Mouse (Mus musculus): ENCODE results near the gene Lcn2. TPM values are rescaled to one million over a fixed set of nuclear protein-coding genes. Genes with fewer than 3 reads are reported as not detected.
A peak's percentile ranks its signal among the peaks of the same experiment; 100 is the strongest.

Lcn2 gene
- polyA plus RNA-seq, 1 experiment from 2014 or later: not detected

DNA sequence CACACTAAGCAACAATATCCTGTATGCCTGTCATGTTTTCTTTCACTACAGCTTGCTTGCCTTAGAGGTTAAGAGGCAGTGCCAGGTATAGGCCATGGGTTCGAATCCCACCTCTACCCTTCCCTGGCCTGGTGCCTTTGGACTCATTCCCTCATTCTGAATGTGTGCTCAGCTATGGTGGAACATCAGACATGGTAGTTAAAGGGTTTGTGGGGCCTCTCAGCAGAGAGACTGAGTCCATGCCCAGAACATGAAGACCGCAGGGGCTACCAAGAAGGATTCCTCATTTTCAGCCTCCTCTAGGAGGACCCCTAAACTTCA, 44.7 kb downstream of the Lcn2 start:
- 0 out of 2 replicates have a peak, but pooled peaks cover under 1% of the 10 kb centered on the region for H3K36me3 ChIP-seq
- peaks cover 20% of the 10 kb centered on the region for H3K27me3 ChIP-seq (ENCODE audit: insufficient read depth, poor library complexity, severe bottlenecking)
- DNase-seq (ENCODE audit: low spot score): no peak
- H3K4me1 ChIP-seq (replicated peaks): peaks cover 16% of the 10 kb centered on the region
- WGBS: 90% methylated on average over 2 of the region's 2 CpGs
- H3K4me3 ChIP-seq: no peak overlapping the region
- H3K27ac ChIP-seq: no peak overlapping the region
- H3K9me3 ChIP-seq: no peaks in the 10 kb centered on the region

DNA sequence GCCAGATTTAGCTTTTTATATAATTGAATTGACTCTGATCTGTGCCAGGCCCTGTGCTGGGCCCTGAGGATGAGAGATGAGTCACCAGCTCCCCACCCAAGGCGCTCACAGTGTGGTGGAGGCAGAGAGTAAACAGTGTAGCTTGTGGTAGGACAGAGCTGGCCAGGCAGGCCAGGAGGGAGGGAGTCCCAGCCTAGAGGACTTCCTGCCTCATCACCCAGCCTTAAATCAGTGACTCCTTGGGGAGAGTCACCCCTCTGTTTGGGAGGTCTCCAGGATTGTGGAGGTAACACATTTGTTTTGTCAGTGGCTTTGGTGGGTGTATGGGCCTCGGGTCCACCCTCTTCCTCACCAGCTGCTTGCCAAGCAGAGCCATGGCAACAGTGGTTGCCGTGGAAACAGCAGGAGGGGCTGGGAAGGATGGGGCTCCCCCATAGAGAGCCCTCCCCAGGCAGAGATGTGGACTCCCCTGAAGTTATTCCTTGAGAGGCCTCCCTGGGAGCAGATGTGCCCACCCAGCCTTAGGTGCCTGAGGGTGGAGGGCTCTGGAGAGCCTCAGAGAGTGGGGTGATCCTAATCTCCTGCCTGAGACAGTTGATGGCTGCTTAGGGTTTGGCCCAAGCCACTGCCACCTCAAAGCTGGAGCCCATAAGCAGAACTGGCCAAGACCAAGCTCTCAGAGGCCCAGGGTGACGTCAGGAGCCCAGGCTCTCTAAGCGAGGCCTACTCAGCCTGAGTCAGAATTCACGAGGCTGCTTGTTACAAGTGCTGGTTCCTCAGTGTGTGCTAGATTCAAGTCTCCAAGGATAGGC, 45.3 kb downstream of the Lcn2 start:
- no peak for DNase-seq (ENCODE audit: low spot score)
- Histone ChIP-seq H3K4me1 (replicated peaks) (peaks cover 16% of the 10 kb centered on the region), H3K36me3 (peaks cover 6% of the 10 kb centered on the region; the same call in 1 of the 2 replicates), H3K27me3 (ENCODE audit: insufficient read depth, poor library complexity, severe bottlenecking) (peaks cover 22% of the 10 kb centered on the region), H3K4me3 (no peak overlapping the region), H3K9me3 (no peaks in the 10 kb centered on the region), H3K27ac (peak overlapping the region; percentile 59; the same call in 1 of the 2 replicates)
- WGBS: 69% methylated on average over 6 of the region's 6 CpGs

DNA sequence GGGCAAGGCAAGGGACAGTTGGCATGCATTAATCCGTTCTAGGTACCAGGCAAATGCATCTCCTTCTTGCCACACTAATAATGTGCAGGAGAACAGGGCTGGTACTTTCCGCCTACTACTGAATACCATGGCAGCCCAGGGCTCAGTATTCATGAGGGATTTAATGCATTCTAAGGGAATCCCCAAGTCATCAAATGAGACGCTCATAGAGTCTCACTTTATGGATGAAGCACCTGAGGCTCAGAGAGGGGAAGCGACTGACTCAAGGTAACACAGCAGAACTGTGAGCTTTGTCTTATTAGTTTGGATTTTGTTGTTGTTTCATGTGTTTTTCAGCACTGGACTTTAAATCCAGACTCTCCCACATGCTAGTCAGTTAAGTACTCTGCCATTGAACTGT, 46.0 kb downstream of the Lcn2 start:
- H3K27ac ChIP-seq: no peak overlapping the region
- no peaks in the 10 kb centered on the region for H3K9me3 ChIP-seq
- 87% methylated on average over 4 of the region's 4 CpGs for WGBS
- H3K27me3 ChIP-seq (ENCODE audit: insufficient read depth, poor library complexity, severe bottlenecking): peaks cover 28% of the 10 kb centered on the region
- peaks cover 16% of the 10 kb centered on the region for H3K4me1 ChIP-seq (replicated peaks)
- H3K36me3 ChIP-seq: peaks cover 9% of the 10 kb centered on the region; the same call in 1 of the 2 replicates
- DNase-seq (ENCODE audit: low spot score): no peak
- no peak overlapping the region for H3K4me3 ChIP-seq

DNA sequence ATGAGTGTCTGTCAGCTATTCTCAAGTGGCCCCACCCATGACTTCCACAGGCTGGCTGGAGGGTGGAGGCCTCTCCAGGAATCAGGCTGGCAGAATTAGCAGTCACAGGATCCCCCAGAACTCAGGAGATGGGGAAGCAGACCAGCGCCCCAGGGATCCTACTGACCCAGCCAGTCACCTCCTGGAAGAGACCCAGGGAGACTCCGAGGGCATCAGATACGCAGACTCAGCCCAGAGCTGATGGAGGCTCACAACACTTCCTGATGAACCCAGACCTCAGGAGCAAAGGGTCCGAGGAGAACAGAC, 46.5 kb downstream of the Lcn2 start:
- 84% methylated on average over 4 of the region's 4 CpGs for WGBS
- peaks cover 9% of the 10 kb centered on the region; the same call in 1 of the 2 replicates for H3K36me3 ChIP-seq
- DNase-seq (ENCODE audit: low spot score): no peak

DNA sequence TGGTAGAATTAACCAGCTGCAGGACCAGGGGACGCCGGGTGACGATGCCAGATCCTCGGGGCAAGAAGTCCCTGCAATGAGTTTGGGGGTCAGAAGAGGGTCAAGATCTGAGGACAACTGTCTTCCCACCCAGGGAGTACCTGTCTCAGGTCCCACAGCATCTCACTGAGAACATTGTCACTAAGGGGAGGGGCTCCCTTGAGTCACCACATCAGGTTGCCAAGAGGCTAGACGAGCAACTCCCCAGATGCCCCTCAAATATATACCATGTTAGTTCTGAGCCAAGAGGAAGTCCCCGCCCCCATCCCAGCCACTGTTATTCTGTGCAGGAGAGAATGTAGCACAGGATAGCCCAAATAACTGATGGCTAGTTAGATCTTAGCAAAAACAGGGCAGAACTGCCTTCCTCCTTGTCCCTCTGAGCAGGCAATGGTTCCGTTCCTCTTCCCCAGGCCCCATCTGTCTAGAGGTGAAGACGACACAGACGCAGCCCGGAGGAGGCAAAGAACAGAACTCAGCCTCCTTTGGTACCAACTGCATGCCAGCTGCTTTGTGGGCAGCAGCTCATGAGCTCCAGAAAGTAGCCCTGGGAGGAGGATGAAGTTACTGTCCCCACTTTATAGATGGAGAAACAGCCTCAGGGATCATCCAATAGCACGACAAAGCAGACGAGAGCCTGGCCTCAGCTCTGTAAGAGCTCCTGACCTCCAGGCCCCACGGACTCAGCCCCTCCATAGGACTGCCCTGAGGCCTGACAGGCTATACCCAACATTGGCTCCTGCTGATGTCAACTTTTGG, 47.0 kb downstream of the Lcn2 start:
- H3K9me3 ChIP-seq: no peaks in the 10 kb centered on the region
- H3K4me1 ChIP-seq (replicated peaks): peaks cover 20% of the 10 kb centered on the region
- no peak overlapping the region for H3K4me3 ChIP-seq
- no peak overlapping the region for H3K27ac ChIP-seq
- WGBS: 84% methylated on average over 13 of the region's 13 CpGs
- peaks cover 11% of the 10 kb centered on the region; the same call in 1 of the 2 replicates for H3K36me3 ChIP-seq
- no peak for DNase-seq (ENCODE audit: low spot score)
- peaks cover 38% of the 10 kb centered on the region for H3K27me3 ChIP-seq (ENCODE audit: insufficient read depth, poor library complexity, severe bottlenecking)

More for the DNA sequence above, 46.5 kb downstream of the Lcn2 start:
- Histone ChIP-seq H3K4me3 (no peak overlapping the region), H3K27me3 (ENCODE audit: insufficient read depth, poor library complexity, severe bottlenecking) (peaks cover 32% of the 10 kb centered on the region), H3K4me1 (replicated peaks) (peaks cover 16% of the 10 kb centered on the region), H3K9me3 (no peaks in the 10 kb centered on the region), H3K27ac (no peak overlapping the region)

DNA sequence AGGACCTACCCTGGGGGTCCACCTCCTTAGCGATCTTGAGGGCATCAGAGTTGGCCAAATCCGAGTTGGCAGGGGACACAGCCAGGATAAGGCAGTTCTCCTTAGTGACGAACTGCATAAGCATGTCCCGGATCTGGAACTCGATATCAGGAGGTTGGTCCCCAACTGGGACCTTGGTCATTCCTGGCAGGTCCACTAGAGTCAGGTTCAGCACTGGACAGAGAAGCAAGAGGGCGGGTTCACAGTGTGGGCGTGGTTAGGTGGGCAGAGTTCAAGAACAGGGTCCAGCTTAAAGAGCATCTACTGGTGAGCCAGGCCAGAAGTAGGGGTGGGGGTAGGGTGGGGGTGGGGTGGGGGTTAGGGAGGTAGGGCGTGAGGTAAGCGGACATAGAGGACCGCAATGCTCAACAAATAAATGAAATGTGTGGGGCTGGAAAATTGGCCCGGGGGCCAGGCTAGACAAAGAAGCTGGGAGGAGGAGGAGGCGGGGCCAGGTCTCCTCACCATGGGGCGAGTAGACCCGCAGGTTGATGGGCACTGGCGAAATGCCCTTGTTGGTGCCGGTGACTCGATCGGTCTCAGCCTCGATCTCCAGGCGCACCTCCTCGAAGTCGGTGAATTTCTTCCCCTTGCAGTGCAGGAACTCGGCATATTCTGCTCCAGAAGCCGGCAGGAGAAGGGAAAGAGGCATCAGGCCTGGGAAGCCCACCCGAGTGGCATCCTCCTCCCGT, 48.0 kb downstream of the Lcn2 start:
- H3K4me1 ChIP-seq (replicated peaks): peaks cover 24% of the 10 kb centered on the region
- no peak overlapping the region for H3K27ac ChIP-seq
- 38% methylated on average over 26 of the region's 26 CpGs for WGBS
- H3K27me3 ChIP-seq (ENCODE audit: insufficient read depth, poor library complexity, severe bottlenecking): peaks cover 47% of the 10 kb centered on the region
- no peaks in the 10 kb centered on the region for H3K9me3 ChIP-seq
- H3K4me3 ChIP-seq: no peak overlapping the region
- peaks cover 21% of the 10 kb centered on the region; the same call in 1 of the 2 replicates for H3K36me3 ChIP-seq
- DNase-seq (ENCODE audit: low spot score): no peak

DNA sequence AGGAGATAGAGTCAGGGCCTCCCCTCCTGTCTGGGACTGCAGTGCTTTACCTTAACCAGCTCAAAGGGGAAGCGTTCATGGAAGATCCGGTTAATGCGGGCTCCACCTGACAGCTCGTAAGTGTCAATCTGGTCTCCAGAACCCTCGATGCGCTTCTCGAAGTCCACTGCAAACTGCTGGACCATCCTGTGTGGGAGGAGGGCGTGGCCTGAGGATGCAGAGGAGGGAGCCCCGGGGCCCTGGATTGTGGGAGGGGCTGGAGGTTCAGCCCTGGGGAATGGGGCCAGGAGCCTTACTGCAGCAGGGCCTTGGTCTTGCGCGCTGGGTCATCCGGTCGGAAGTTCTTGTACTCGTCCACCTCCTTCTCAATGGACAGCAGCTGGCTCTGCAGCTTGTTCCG, 52.2 kb downstream of the Lcn2 start:
- DNase-seq (ENCODE audit: low spot score): no peak
- Histone ChIP-seq H3K4me1 (replicated peaks) (peaks cover 19% of the 10 kb centered on the region), H3K27me3 (ENCODE audit: insufficient read depth, poor library complexity, severe bottlenecking) (peaks cover 59% of the 10 kb centered on the region), H3K4me3 (no peak overlapping the region), H3K36me3 (peaks cover 29% of the 10 kb centered on the region; the same call in 1 of the 2 replicates), H3K9me3 (no peaks in the 10 kb centered on the region), H3K27ac (no peak overlapping the region)
- WGBS: 52% methylated on average over 15 of the region's 15 CpGs

Other genes starting within 250 kb of the Lcn2 start
- gene Prrc2b, start 237.2 kb downstream of the Lcn2 start, polyA plus RNA-seq (2016; fragmentation: Nextera tagmentation; extraction: Ambion mirVana): 55.6 and 68.9 TPM in 2 replicates
- gene Pomt1, start 151.7 kb downstream of the Lcn2 start, polyA plus RNA-seq (2016; fragmentation: Nextera tagmentation; extraction: Ambion mirVana): 27.1 and 27.2 TPM in 2 replicates
- gene Uck1, start 128.1 kb downstream of the Lcn2 start, polyA plus RNA-seq (2016; fragmentation: Nextera tagmentation; extraction: Ambion mirVana): 77.2 and 83.0 TPM in 2 replicates
- 20.2 and 22.6 TPM in 2 replicates for gene Golga2, start 100.9 kb downstream of the Lcn2 start, polyA plus RNA-seq (2016; fragmentation: Nextera tagmentation; extraction: Ambion mirVana)
- 488 and 544 TPM in 2 replicates for gene Swi5, start 100.2 kb downstream of the Lcn2 start, polyA plus RNA-seq (2016; fragmentation: Nextera tagmentation; extraction: Ambion mirVana)
- gene Ciz1, start 35.9 kb downstream of the Lcn2 start, polyA plus RNA-seq (2016; fragmentation: Nextera tagmentation; extraction: Ambion mirVana): 56.3 and 69.4 TPM in 2 replicates
- 12.3 and 17.0 TPM in 2 replicates for gene Dnm1, start 34.9 kb downstream of the Lcn2 start, polyA plus RNA-seq (2016; fragmentation: Nextera tagmentation; extraction: Ambion mirVana)
- 41.4 and 66.7 TPM in 2 replicates for gene 1110008P14Rik, start 6.3 kb downstream of the Lcn2 start, polyA plus RNA-seq (2016; fragmentation: Nextera tagmentation; extraction: Ambion mirVana)
- gene Ptges2, start 7.6 kb upstream of the Lcn2 start, polyA plus RNA-seq (2016; fragmentation: Nextera tagmentation; extraction: Ambion mirVana): 26.3 and 32.3 TPM in 2 replicates
- gene Naif1, start 62.2 kb upstream of the Lcn2 start, polyA plus RNA-seq (2016; fragmentation: Nextera tagmentation; extraction: Ambion mirVana): 6.0 and 6.4 TPM in 2 replicates
- gene Slc25a25, start 63.2 kb upstream of the Lcn2 start, polyA plus RNA-seq (2016; fragmentation: Nextera tagmentation; extraction: Ambion mirVana): 28.8 and 34.4 TPM in 2 replicates
- gene Fam102a, start 147.1 kb upstream of the Lcn2 start, polyA plus RNA-seq (2016; fragmentation: Nextera tagmentation; extraction: Ambion mirVana): 10.9 and 11.0 TPM in 2 replicates
- gene Dpm2, start 182.6 kb upstream of the Lcn2 start, polyA plus RNA-seq (2016; fragmentation: Nextera tagmentation; extraction: Ambion mirVana): 116 and 131 TPM in 2 replicates
- gene Pip5kl1, start 186.5 kb upstream of the Lcn2 start, polyA plus RNA-seq (2016; fragmentation: Nextera tagmentation; extraction: Ambion mirVana): 1.6 and 2.5 TPM in 2 replicates
- 0.11 and 0.39 TPM in 2 replicates for gene 9430097D07Rik, start 187.4 kb upstream of the Lcn2 start, polyA plus RNA-seq (2016; fragmentation: Nextera tagmentation; extraction: Ambion mirVana)
- gene St6galnac4, start 198.8 kb upstream of the Lcn2 start, polyA plus RNA-seq (2016; fragmentation: Nextera tagmentation; extraction: Ambion mirVana): 19.8 and 21.0 TPM in 2 replicates
- 12.7 and 14.1 TPM in 2 replicates for gene St6galnac6, start 211.5 kb upstream of the Lcn2 start, polyA plus RNA-seq (2016; fragmentation: Nextera tagmentation; extraction: Ambion mirVana)
- gene Ak1, start 233.5 kb upstream of the Lcn2 start, polyA plus RNA-seq (2016; fragmentation: Nextera tagmentation; extraction: Ambion mirVana): 26.9 and 37.6 TPM in 2 replicates

Data from hindbrain, embryonic 10.5 days (tissue).